Mouse (Mus musculus) telencephalon, adult 2 months (tissue): ENCODE results near the gene Arhgap15.

ENCODE experiments used
- DNase-seq: peaks from one replicate; pipeline ENCODE4 v3.0.0-alpha.2; 2011; ENCODE audit warnings: low read depth, low spot score

Gene Arhgap15

DNA sequence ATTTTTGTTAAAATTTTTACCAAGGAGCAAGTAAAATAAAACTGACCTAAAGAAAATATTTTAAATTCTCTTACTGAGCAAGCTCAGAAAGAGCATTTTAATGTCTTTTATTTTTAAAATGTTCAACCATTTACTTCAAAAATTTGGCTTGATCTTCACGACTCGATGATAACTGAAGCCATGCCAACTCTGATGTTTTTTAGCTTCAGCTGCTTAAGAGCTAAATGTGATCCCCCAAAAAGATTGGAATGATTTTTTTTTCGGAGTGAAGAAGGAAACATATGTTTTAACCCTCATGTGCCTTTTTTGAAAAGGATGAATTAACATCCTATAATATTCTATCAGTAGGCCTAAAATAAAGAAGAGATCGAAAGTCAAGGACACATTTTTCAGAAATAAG is 605.0 kb downstream of the Arhgap15 start:
- DNase-seq: no peak

GRCm38 (mm10) chr2:44354786-44355185 is 606.2 kb downstream of the Arhgap15 start:
- no peak for DNase-seq

DNA sequence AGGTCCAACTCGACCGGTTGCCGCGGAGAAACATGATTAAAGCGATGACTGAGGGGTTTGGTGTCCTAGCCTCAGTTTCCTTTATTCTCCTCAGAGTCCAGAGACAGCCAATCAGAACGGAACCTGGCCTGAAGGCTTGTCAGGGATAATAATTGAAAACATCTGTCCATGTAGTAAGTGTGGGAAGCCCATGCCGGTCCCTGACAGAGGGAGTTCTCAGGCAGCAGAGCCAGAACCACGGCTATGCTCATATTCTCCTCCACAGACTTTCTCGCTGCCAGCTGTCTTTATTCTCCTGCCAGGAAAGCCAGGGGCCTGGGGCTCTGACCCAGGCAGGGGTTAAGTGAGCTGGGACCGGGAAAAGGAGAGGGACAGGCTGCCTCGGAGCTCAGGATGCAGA is 606.7 kb downstream of the Arhgap15 start:
- no peak for DNase-seq

GRCm38 (mm10) chr2:44356248-44356886 is 607.7 kb downstream of the Arhgap15 start:
- no peak for DNase-seq

GRCm38 (mm10) chr2:44356887-44357251 is 608.2 kb downstream of the Arhgap15 start:
- DNase-seq: no peak

DNA sequence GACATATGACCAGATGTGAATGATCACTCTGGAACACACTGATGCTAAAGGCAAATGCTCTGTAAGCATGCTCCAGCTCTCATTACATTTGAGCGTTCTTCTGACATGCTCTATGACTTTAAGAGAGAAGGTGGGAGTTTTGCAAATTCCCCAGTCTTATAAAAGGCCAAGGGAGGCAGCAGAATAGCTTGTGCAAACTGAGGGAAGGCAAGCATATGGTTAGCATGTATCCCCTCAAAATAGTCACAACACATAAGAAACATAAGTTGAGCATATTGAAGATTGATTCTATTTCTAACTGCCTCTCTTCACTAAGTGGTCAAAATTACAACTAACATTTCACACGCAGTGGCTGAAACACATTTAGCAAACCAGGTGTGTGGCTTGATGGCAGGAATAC is 631.6 kb downstream of the Arhgap15 start:
- DNase-seq: peak; percentile 26

DNA sequence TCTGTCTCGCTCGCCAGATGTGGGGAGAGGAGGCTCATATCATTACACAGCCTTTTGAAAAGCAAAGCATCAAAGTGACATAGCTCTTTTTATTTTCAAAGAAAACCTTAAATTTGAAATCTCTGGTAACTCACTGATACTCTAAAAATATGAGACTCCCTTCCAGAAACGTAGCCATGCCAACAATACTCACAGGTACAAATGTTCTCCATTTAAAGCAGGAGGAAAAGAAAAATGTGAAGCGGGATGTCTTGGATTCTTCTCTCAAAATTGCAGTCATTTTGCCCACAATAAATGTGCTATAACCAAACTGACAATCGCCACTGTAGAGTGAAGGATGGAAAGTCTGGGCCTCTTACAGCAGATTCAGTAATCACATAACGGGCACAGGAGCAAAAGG is 635.9 kb downstream of the Arhgap15 start:
- DNase-seq: peak; percentile 26

DNA sequence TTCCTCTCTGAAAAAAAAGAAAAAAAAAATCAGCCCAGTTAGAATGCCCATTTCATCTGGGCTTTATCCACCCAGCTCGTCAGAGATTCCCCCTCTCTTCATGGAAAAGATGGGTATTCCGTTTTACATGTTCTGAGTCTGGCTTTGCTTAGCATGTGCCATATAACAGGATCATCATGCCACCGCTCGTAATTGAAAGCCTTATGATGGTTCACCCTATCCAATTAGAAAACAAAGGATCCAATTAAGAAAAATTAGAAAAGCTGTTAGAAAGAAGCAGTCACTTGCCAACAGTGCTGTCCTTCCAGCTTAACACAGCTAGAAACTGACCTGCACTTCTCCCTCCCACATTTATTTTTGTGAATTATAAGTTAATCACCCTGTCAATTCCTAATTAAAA is 640.9 kb downstream of the Arhgap15 start:
- no peak for DNase-seq

DNA sequence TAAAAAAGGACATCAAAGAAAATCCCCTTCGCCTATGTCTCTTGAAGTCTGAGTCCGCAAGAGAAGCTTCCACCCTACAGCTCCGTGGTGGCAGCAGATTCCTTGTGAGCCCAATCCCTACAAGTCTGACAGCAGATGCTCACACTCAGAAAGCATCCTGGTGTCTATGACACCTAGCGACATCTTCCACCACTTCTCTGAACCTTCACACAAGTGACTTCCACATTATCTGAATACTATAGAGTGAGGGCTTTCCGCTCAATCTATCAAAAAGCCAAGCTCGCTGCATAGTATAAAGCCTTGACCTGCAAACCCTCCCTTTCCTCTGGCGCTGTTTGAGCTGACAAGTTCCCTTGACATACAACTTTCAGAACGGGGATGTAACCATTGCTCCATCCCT is 645.2 kb downstream of the Arhgap15 start:
- no peak for DNase-seq

- DNase-seq: no peak
These were observed 646.4 kb downstream of the Arhgap15 start for GRCm38 (mm10) chr2:44394956-44395501.

GRCm38 (mm10) chr2:44395577-44395976 is 647.0 kb downstream of the Arhgap15 start:
- DNase-seq: no peak

- DNase-seq: no peak
These were observed 648.6 kb downstream of the Arhgap15 start for GRCm38 (mm10) chr2:44397209-44397608.

- no peak for DNase-seq
These were observed 649.2 kb downstream of the Arhgap15 start for GRCm38 (mm10) chr2:44397735-44398337.

DNA sequence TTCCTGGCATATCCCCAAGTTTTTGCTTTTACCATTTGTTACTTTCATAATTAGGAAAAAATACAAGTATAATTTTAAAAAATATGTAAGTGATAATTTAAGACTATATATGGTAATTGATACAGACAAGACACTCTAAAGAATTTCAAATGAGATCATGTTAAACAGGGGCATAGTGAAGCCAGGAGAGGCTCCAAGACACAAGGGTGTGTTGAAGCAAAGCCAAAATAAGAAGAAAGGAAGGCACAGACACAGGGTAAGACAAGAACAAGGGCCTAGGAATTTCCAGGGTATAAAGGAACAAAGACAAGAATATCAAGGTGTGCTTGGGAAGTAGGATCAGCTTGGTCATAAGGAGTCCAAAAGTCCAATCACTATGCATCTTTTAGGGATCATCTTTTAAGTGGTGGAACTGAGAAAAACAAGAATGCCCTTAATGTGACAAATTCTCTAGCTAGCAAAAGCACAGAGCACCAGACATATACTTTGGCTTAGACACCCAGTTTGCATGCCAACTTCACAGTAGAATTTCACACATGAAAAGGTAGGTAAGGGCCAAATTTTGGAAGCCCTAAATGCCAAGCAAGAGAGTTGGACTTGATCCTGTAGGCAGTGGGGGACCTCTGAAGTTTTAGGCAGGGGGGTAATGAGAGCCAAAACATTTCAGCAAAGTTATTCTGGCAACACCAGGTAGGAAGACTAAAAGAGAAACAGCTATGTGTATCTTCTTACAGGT is 650.7 kb downstream of the Arhgap15 start:
- DNase-seq: no peak

- no peak for DNase-seq
These were observed 653.2 kb downstream of the Arhgap15 start for GRCm38 (mm10) chr2:44401704-44402422.

- DNase-seq: no peak
These were observed 663.0 kb downstream of the Arhgap15 start for GRCm38 (mm10) chr2:44411660-44412059.

GRCm38 (mm10) chr2:44416331-44416730 is 667.7 kb downstream of the Arhgap15 start:
- no peak for DNase-seq

- DNase-seq: no peak
These were observed 671.1 kb downstream of the Arhgap15 start for GRCm38 (mm10) chr2:44419547-44420225.

DNA sequence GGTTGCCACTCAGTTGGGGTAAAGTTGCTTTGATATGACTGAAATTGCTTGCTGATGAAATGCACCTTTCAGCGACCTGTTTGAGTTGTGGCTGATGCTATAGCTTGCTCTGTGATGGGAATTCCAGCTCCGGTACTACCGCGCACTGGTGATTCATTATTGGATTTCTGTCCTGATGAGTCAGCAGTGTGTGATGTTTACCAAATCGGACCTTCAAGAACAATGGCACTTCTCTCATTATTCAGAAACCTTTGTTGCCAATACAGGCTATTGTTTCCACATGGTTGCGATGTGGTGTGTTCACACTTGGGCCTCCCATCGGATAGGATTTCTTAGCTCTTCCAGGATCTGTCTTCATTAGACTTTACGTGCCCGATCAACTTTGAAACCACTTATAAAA is 681.9 kb downstream of the Arhgap15 start:
- peak; percentile 22 for DNase-seq

DNA sequence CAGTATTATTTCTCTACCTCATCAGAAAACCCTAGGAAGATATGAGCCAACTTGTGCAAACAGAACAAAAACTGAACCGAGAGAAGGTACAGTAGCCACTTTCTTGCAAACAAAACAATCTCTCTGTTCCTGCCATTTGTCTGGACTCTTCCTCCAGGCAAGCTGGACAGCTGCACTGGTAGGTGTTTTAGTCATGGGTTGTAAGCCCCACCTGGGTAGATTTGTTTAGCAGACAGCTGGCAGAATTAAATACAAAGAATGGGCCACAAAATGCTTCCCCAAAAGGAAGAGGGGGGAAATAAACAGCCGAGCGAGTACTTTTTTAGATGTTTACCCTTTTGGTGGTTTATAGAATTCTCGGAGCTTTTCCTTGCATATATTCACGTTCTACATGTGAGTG is 688.0 kb downstream of the Arhgap15 start:
- no peak for DNase-seq

GRCm38 (mm10) chr2:44437496-44438057 is 689.0 kb downstream of the Arhgap15 start:
- no peak for DNase-seq
